Mouse (Mus musculus) heart, postnatal 0 days (tissue): ENCODE measurements around the gene Atp2a1. TPM values are rescaled to one million over a fixed set of nuclear protein-coding genes. Genes with fewer than 3 reads are reported as not detected.

ENCODE experiments used
- ATAC-seq: fragments of 200-750 bp; cut with Nextera tagmentation; 2 replicates; pipeline ENCODE4 v1.8.0; 2017; ENCODE audit warnings: low read depth, moderate number of reproducible peaks, moderate library complexity; ENCODE audit not compliant: insufficient read depth
- DNase-seq: peaks from one replicate; pipeline ENCODE4 v3.0.0-alpha.2; 2016; ENCODE audit warnings: low spot score
- H3K27ac ChIP-seq: fragments of 300-500 bp; sonication (generic); 2 replicates; pipeline ENCODE4 v1.5.1; 2014; ENCODE audit warnings: low read depth, mild to moderate bottlenecking
- H3K27me3 ChIP-seq: fragments of 300-500 bp; sonication (generic); 2 replicates; pipeline ENCODE4 v1.6.1; 2014; ENCODE audit warnings: low read length, mixed read lengths; ENCODE audit not compliant: control insufficient read depth, insufficient read depth
- H3K36me3 ChIP-seq: fragments of 300-500 bp; sonication (generic); replicated peaks from 2 replicates; pipeline ENCODE4 v1.6.1; 2014; ENCODE audit warnings: low read length, mixed read lengths; ENCODE audit not compliant: control insufficient read depth, insufficient read depth
- H3K4me1 ChIP-seq: fragments of 300-500 bp; sonication (generic); 2 replicates; pipeline ENCODE4 v1.6.1; 2014; ENCODE audit warnings: antibody characterized with exemption; ENCODE audit not compliant: control insufficient read depth, insufficient read depth
- H3K4me2 ChIP-seq: fragments of 300-500 bp; sonication (generic); 2 replicates; pipeline ENCODE4 v1.6.1; 2014; ENCODE audit warnings: low read depth, mild to moderate bottlenecking, low read length, moderate library complexity
- H3K4me3 ChIP-seq: fragments of 300-500 bp; sonication (generic); 2 replicates; pipeline ENCODE4 v1.5.1; 2014; ENCODE audit warnings: low read depth, low read length
- H3K9ac ChIP-seq: fragments of 300-500 bp; sonication (generic); replicated peaks from 2 replicates; pipeline ENCODE4 v1.6.1; 2014; ENCODE audit warnings: low read depth, low read length, mixed read lengths
- H3K9me3 ChIP-seq: fragments of 300-500 bp; sonication (generic); replicated peaks from 2 replicates; pipeline ENCODE4 v1.6.1; 2016; ENCODE audit warnings: low read length; ENCODE audit not compliant: control insufficient read depth
- CTCF ChIP-seq: IDR thresholded peaks from 2 replicates; pipeline ENCODE4 v1.5.1; 2016; ENCODE audit warnings: antibody characterized with exemption, control low read depth, low read depth
- EP300 ChIP-seq: IDR thresholded peaks from 2 replicates; pipeline ENCODE4 v1.6.1; 2016; ENCODE audit warnings: antibody characterized with exemption, low read depth
- WGBS: fragments of 180-500 bp; shearing (Covaris S2); extraction: QIAGEN DNeasy Blood & Tissue Kit; methylation state at CpG from one replicate; pipeline ENCODE4 v1.1.7; 2014; 5-methylcytosine and 5-hydroxymethylcytosine counted together
- polyA plus RNA-seq: library from polyadenylated mRNA; unstranded; fragments of >200 nt; fragmentation: Nextera tagmentation; extraction: Ambion mirVana; gene quantifications from 2 replicates; pipeline ENCODE4 v1.2.1, GENCODE M21; 2015
- total RNA-seq: library from RNA; depleted of rRNA; stranded (reverse); fragments of >200 nt; gene quantifications from 2 replicates; pipeline ENCODE4 v1.2.3, GENCODE M21; 2014; ENCODE audit warnings: low replicate concordance

Gene Atp2a1
- total and polyA plus RNA-seq, 2 experiments from 2014 or later = 0.40 to 0.92 TPM

DNA sequence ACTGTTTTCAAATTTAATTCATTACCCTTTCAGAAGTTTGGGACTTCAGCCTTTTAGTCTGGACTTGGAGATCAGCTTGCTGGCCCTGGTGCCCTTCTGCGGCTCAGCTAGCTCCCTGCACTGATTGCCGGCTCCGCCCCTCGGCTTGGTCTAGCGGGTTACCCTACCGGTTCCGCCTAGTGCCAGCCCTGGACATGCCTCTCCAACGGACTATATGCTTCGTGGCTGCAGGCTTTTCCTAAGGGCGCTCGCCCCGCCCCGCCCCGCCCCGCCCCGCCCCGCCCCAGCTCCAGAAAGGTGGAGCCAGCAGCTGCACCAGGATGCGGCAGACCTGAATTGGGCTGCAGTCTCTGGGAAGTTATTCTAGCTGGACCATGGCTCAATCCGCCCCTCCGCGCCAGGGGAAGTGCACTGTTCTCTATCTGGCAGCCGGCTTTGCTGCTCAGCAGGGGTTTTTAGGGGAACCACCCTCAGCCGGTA lies 19.5 kb upstream of the Atp2a1 start:
- DNase-seq = peak; percentile 87
- TF ChIP-seq EP300 = no peak
- no peak for TF ChIP-seq CTCF
- Histone ChIP-seq H3K27ac (peak overlapping the region; percentile 75), H3K4me3 (peak overlapping the region; percentile 36), H3K36me3 (no peaks in the 10 kb centered on the region), H3K4me2 (peak overlapping the region; percentile 70), H3K4me1 (peaks cover 6% of the 10 kb centered on the region; the same call in 1 of the 2 replicates), H3K27me3 (no peaks in the 10 kb centered on the region), H3K9ac (peak overlapping the region; percentile 47), H3K9me3 (0 out of 2 replicates have a peak, but pooled peaks cover 3% of the 10 kb centered on the region)
- peak; percentile 85 for ATAC-seq
- WGBS = 0% methylated on average over 17 of the region's 23 CpGs

DNA sequence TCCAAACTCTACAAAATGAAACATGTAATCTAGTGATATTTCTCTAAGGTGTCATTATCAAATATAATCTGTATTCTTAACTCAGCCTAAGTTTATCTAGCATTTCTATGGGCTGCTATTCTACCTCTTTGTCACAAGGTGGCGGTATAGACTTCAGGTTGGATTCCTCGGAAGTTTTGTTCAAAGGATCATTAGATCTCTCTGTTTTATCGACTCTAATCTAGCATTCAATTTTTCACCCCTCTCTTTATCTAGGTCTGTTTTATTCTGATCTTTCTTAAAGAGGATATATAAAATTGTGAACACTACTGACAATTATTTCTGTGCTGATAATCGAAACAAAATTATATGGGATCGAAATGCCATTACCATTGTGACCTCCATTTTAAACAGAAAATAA lies 18.8 kb upstream of the Atp2a1 start:
- Histone ChIP-seq H3K4me3 (no peak overlapping the region), H3K4me1 (peaks cover 5% of the 10 kb centered on the region; the same call in 1 of the 2 replicates), H3K36me3 (no peaks in the 10 kb centered on the region), H3K9ac (no peak overlapping the region), H3K27ac (no peak overlapping the region), H3K27me3 (no peaks in the 10 kb centered on the region), H3K4me2 (peak overlapping the region; percentile 70; the same call in 1 of the 2 replicates), H3K9me3 (0 out of 2 replicates have a peak, but pooled peaks cover 3% of the 10 kb centered on the region)
- ATAC-seq (no peak), DNase-seq (peak; percentile 33)
- 17% methylated on average over 5 of the region's 5 CpGs for WGBS
- TF ChIP-seq CTCF (peak; percentile 59), EP300 (no peak)

DNA sequence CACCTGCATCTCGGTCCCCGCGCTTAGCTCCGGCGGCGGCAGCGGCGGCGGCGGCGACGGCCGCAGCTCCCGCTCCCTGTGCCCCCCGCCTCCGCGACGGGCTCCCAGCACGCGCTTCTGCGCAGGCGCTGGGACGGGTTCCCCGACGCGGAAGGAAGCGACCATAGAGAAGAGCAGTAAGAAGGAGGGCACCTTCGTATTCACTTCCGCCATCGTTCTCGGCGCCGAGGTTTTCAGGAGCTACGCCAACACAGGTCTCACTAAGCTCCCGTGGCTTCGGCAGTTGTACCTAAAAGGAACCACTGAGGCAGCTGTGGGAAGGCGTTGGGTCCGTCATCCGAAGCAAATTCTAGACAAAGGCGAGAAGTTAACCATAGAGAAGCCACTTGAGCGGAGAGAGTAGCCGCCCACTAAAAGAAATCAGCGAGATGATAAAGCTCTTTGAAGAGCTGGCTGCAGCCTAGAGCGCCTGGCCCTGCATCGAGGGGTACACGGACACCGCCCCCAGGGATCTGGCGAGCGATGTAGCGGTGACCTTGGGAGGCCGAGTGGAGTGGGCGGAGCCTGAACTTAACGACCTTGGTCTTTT lies 12.2 kb upstream of the Atp2a1 start, which contains the start of gene Sh2b1:
Sh2b1 (minus strand) TSS at position 432 of the 589 bp plus-strand sequence.
- Histone ChIP-seq H3K4me3 (peak within 1 kb of the TSS; percentile 90), H3K27me3 (no peaks in the 10 kb centered on the region), H3K9me3 (no peaks in the 10 kb centered on the region), H3K4me1 (peaks cover 14% of the 10 kb centered on the region), H3K4me2 (peak within 1 kb of the TSS; percentile 94), H3K27ac (peak within 1 kb of the TSS; percentile 95), H3K36me3 (peaks cover 26% of the 10 kb centered on the region), H3K9ac (peak within 1 kb of the TSS; percentile 99)
- under 1% methylated on average over 53 of the region's 53 CpGs for WGBS
- peak; percentile 95 for ATAC-seq
- TF ChIP-seq EP300 = peak; percentile 71; the same call in 1 of the 2 replicates
- peak; percentile 27 for TF ChIP-seq CTCF
- peak; percentile 95 for DNase-seq

DNA sequence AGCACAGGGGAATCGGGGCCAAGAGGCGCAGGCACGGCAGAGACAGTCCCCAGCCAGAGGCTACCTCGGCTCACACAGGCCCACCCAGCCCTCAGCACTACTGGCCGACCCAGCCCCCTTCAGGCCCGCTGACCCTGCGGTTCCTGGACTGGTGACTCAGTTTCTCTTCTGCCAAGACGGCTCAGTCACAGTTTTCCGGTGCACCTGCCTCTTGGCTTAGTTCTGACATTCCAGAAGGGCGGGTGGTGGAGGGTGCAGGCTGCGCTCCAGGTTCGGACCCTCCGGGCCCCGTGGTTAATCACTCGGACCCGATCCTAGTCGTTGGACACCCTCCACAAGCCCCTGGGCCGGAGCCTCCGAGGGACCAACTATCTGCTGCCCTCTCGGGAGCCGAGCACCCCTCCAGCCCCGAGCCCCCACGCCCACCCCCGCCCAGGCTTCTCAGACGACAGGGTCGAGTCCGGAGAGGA lies 11.6 kb upstream of the Atp2a1 start:
- Histone ChIP-seq H3K4me1 (peaks cover 14% of the 10 kb centered on the region), H3K27me3 (no peaks in the 10 kb centered on the region), H3K4me3 (peak overlapping the region; percentile 90), H3K4me2 (peak overlapping the region; percentile 94), H3K9me3 (no peaks in the 10 kb centered on the region), H3K9ac (peak overlapping the region; percentile 99), H3K36me3 (peaks cover 31% of the 10 kb centered on the region), H3K27ac (peak overlapping the region; percentile 95)
- 2% methylated on average over 27 of the region's 27 CpGs for WGBS
- DNase-seq (no peak), ATAC-seq (peak; percentile 2; the same call in 1 of the 2 replicates)
- no peak for TF ChIP-seq CTCF
- no peak for TF ChIP-seq EP300

DNA sequence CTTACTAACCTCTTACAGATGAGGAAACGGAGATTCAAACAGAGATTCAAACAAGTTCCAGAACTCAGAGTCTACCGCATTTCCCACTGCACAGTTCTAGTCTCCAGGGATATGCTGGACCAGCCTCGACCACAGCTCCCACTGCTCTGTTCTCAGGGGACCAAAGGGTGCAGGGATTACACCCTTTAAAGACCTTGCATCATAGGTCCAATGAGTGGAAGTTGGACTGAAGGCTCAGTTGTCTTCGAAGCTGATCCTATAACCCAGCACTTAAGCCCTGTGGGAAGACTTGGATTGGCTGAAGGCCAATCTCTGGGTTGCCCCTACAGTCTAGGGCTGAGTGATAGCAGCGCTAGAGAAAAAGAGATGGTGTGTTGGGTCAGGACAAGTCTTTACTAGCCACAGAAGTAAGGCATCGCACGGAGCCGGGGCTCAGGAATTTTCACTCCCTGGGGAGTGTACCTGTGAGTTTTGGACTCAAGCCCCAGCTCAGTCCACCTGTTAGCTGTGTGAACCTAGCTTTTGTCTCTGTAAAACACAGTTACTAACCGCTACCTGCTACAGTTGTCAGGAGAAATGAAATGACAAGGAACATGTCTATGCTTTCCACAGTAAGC lies 10.7 kb upstream of the Atp2a1 start:
- ATAC-seq = no peak
- TF ChIP-seq CTCF = no peak
- no peak for TF ChIP-seq EP300
- 63% methylated on average over 9 of the region's 9 CpGs for WGBS

More for the DNA sequence above, 10.7 kb upstream of the Atp2a1 start:
- H3K4me2 ChIP-seq = peak overlapping the region; percentile 94
- no peak for DNase-seq
- peaks cover 41% of the 10 kb centered on the region for H3K36me3 ChIP-seq
- H3K9ac ChIP-seq = peak overlapping the region; percentile 99
- H3K27ac ChIP-seq = peak overlapping the region; percentile 95; the same call in 1 of the 2 replicates
- no peaks in the 10 kb centered on the region for H3K9me3 ChIP-seq
- H3K27me3 ChIP-seq = no peaks in the 10 kb centered on the region
- H3K4me1 ChIP-seq = peaks cover 14% of the 10 kb centered on the region
- peak overlapping the region; percentile 90 for H3K4me3 ChIP-seq
